Mouse (Mus musculus) heart, embryonic 10.5 days (tissue): ENCODE measurements at regions not wholly inside any gene's neighbourhood (a gene's known extent, or its start where the extent isn't known, plus 50 kb on each side); places are given as distances from the start of the nearest gene placed in this dataset.

Experiments used
- DNase-seq: peaks from one replicate; pipeline ENCODE4 v3.0.0-alpha.2; 2017; ENCODE audit warnings: low spot score
- H3K27ac ChIP-seq: fragments of 300-500 bp; sonication (generic); 2 replicates; pipeline ENCODE4 v1.5.1; 2016; ENCODE audit warnings: mild to moderate bottlenecking
- H3K27me3 ChIP-seq: fragments of 300-500 bp; sonication (generic); 2 replicates; pipeline ENCODE4 v1.6.1; 2016; ENCODE audit warnings: mild to moderate bottlenecking; ENCODE audit not compliant: poor library complexity, insufficient read depth, severe bottlenecking
- H3K36me3 ChIP-seq: fragments of 300-500 bp; sonication (generic); 2 replicates; pipeline ENCODE4 v1.6.1; 2016; ENCODE audit warnings: mild to moderate bottlenecking, moderate library complexity
- H3K4me1 ChIP-seq: fragments of 300-500 bp; sonication (generic); 2 replicates; pipeline ENCODE4 v1.6.1; 2016; ENCODE audit warnings: mild to moderate bottlenecking
- H3K4me3 ChIP-seq: fragments of 300-500 bp; sonication (generic); 2 replicates; pipeline ENCODE4 v1.5.1; 2016; ENCODE audit warnings: mild to moderate bottlenecking, moderate library complexity
- H3K9me3 ChIP-seq: fragments of 300-500 bp; sonication (generic); 2 replicates; pipeline ENCODE4 v1.6.1; 2016; ENCODE audit warnings: mild to moderate bottlenecking, moderate library complexity
- WGBS: fragments of 180-500 bp; shearing (Covaris S2); methylation state at CpG from one replicate; pipeline ENCODE4 v1.1.7; 2016; 5-methylcytosine and 5-hydroxymethylcytosine counted together

DNA sequence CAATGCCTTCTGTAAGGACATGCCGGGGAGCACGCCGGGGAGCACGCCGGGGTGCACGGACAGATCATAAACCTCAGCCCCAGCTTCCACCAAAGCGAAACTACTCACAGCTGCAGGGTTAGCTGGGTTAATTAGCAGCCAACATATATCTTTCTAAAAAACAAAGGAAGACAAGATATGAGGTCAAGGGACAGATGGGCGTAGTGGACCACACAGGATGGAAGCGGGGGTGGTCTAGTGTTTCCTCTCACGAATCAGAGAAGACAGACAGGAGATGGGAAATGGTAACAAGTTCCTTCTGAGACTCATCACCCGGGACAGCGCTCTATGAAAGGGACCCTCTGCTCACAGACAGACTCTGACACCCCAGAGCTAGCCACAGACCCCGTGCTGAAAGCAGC lies 60.0 kb upstream of the Ajap1 start:
- peaks cover 10% of the 10 kb centered on the region; the same call in 1 of the 2 replicates for H3K27me3 ChIP-seq
- 76% methylated on average over 13 of the region's 13 CpGs for WGBS
- H3K36me3 ChIP-seq: no peaks in the 10 kb centered on the region
- H3K4me1 ChIP-seq: no peaks in the 10 kb centered on the region
- H3K27ac ChIP-seq: no peak overlapping the region
- no peak overlapping the region for H3K4me3 ChIP-seq
- DNase-seq: no peak
- no peaks in the 10 kb centered on the region for H3K9me3 ChIP-seq

GRCm38 (mm10) chr4:153543900-153544648 lies 61.5 kb upstream of the Ajap1 start:
- no peaks in the 10 kb centered on the region for H3K36me3 ChIP-seq
- H3K27me3 ChIP-seq: peaks cover 10% of the 10 kb centered on the region; the same call in 1 of the 2 replicates
- WGBS: 63% methylated on average over 24 of the region's 24 CpGs
- no peaks in the 10 kb centered on the region for H3K4me1 ChIP-seq
- no peak for DNase-seq
- no peaks in the 10 kb centered on the region for H3K9me3 ChIP-seq
- no peak overlapping the region for H3K4me3 ChIP-seq
- no peak overlapping the region for H3K27ac ChIP-seq

GRCm38 (mm10) chr4:153546709-153547108 lies 64.1 kb upstream of the Ajap1 start:
- Histone ChIP-seq H3K9me3 (no peaks in the 10 kb centered on the region), H3K36me3 (no peaks in the 10 kb centered on the region), H3K4me3 (no peak overlapping the region), H3K4me1 (no peaks in the 10 kb centered on the region), H3K27me3 (peaks cover 10% of the 10 kb centered on the region; the same call in 1 of the 2 replicates), H3K27ac (no peak overlapping the region)
- no peak for DNase-seq
- WGBS: 88% methylated on average over 7 of the region's 7 CpGs

GRCm38 (mm10) chr4:153547111-153547510 lies 64.5 kb upstream of the Ajap1 start:
- Histone ChIP-seq H3K27me3 (peaks cover 10% of the 10 kb centered on the region; the same call in 1 of the 2 replicates), H3K36me3 (no peaks in the 10 kb centered on the region), H3K27ac (no peak overlapping the region), H3K9me3 (no peaks in the 10 kb centered on the region), H3K4me3 (no peak overlapping the region), H3K4me1 (no peaks in the 10 kb centered on the region)
- 85% methylated on average over 5 of the region's 5 CpGs for WGBS
- DNase-seq: no peak

- no peaks in the 10 kb centered on the region for H3K9me3 ChIP-seq
- peaks cover 10% of the 10 kb centered on the region; the same call in 1 of the 2 replicates for H3K27me3 ChIP-seq
- no peaks in the 10 kb centered on the region for H3K4me1 ChIP-seq
- no peak overlapping the region for H3K4me3 ChIP-seq
- 86% methylated on average over 13 of the region's 13 CpGs for WGBS
- no peak for DNase-seq
- no peaks in the 10 kb centered on the region for H3K36me3 ChIP-seq
- no peak overlapping the region for H3K27ac ChIP-seq
Measured at GRCm38 (mm10) chr4:153547871-153548270, 65.3 kb upstream of the Ajap1 start.

GRCm38 (mm10) chr4:153551291-153551690 lies 68.7 kb upstream of the Ajap1 start:
- 88% methylated on average over 7 of the region's 7 CpGs for WGBS

GRCm38 (mm10) chr4:153552483-153552882 lies 69.9 kb upstream of the Ajap1 start:
- Histone ChIP-seq H3K27me3 (peaks cover 17% of the 10 kb centered on the region; the same call in 1 of the 2 replicates), H3K9me3 (no peaks in the 10 kb centered on the region), H3K4me1 (no peaks in the 10 kb centered on the region), H3K36me3 (no peaks in the 10 kb centered on the region), H3K4me3 (no peak overlapping the region), H3K27ac (no peak overlapping the region)
- DNase-seq: no peak
- WGBS: 52% methylated on average over 4 of the region's 4 CpGs

More at GRCm38 (mm10) chr4:153551291-153551690, 68.7 kb upstream of the Ajap1 start:
- Histone ChIP-seq H3K36me3 (no peaks in the 10 kb centered on the region), H3K9me3 (no peaks in the 10 kb centered on the region), H3K4me3 (no peak overlapping the region), H3K27ac (no peak overlapping the region), H3K27me3 (peaks cover 12% of the 10 kb centered on the region; the same call in 1 of the 2 replicates), H3K4me1 (no peaks in the 10 kb centered on the region)
- no peak for DNase-seq

DNA sequence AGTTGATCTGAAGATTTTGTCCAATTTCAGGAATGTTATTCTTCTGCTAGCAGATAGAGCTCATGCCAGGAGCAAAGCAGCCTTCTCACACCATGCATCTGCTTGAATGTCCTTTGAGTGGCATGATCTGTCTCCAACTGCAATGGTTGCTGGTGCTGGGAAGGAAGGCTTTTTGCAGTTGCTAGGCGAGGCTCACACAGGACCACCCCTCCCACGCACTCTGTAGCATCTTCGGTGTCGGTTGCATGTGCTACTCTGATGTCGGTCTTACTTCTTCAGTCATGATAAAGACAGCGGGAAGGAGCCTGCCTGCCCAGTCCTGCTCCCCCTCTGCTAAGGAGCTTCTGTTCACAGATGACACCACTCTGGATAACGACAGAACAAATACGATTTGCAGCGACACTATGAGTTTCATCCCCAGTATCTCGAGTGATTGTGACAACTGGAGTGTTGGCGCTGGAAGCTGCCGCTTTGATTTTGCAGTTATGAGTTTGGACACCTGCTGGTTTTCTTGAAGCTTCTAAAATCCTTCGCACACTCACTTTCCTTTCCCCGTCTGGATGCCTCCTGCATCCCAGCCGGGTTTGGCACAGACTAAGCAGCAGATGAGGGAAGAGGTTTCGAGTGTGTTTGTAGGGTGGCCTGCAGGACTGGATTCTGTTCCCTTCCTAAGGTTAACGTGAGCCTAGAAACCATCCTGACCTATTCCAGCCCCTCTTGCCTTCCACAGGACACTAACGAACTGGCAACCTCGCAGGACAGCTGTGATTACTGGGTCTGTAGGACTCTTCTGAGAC lies 75.4 kb upstream of the Ajap1 start:
- DNase-seq: no peak
- Histone ChIP-seq H3K9me3 (no peaks in the 10 kb centered on the region), H3K36me3 (no peaks in the 10 kb centered on the region), H3K27me3 (peaks cover 21% of the 10 kb centered on the region; the same call in 1 of the 2 replicates), H3K4me3 (no peak overlapping the region), H3K4me1 (peaks cover 17% of the 10 kb centered on the region; the same call in 1 of the 2 replicates), H3K27ac (no peak overlapping the region)
- WGBS: 72% methylated on average over 19 of the region's 19 CpGs

DNA sequence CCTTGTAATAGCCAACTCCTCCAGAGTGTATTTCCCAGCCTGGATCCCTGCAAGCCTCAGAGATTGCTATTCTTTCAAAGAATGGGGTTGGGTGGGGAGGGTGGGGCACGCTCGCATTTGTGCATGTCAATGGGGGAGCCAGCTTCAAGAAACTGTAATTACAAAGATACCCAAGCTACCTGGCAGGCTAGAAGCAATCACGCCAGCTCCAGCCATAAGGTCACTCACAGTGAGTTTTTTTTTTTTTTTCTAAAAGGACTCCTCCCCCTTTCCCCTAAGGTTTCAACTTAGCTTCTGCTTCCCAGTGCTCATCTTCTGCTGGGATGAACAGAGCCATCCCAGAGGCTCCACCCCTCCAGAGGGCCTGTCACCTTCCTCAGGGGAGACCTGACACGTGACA lies 77.0 kb upstream of the Ajap1 start:
- no peaks in the 10 kb centered on the region for H3K9me3 ChIP-seq
- H3K4me1 ChIP-seq: peaks cover 17% of the 10 kb centered on the region; the same call in 1 of the 2 replicates
- no peak for DNase-seq
- no peaks in the 10 kb centered on the region for H3K36me3 ChIP-seq
- WGBS: 67% methylated on average over 4 of the region's 4 CpGs
- H3K4me3 ChIP-seq: no peak overlapping the region
- peaks cover 15% of the 10 kb centered on the region; the same call in 1 of the 2 replicates for H3K27me3 ChIP-seq
- H3K27ac ChIP-seq: no peak overlapping the region

DNA sequence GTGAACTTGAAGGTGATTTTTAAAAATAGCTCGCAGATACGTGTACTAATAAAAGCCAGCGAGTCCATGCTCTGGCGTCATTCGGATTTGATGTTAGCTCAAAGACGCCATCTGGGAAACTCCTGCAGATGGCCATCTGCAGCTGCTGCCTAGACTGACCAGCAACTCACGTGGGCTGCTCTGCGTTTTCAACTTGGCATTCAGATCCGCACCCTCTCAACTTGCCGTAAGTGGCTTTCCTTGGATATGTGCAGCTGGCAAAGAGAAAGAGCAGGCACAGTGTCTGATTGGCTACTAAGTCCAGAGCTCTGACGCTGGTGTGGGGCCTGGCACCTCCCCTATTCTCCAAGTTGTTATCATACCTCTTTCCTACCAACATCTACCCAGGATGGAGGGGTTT lies 77.6 kb upstream of the Ajap1 start:
- WGBS: 60% methylated on average over 11 of the region's 11 CpGs

GRCm38 (mm10) chr4:153560956-153561355 lies 78.3 kb upstream of the Ajap1 start:
- no peak overlapping the region for H3K27ac ChIP-seq
- WGBS: 41% methylated on average over 6 of the region's 6 CpGs
- peaks cover 17% of the 10 kb centered on the region; the same call in 1 of the 2 replicates for H3K4me1 ChIP-seq
- no peak overlapping the region for H3K4me3 ChIP-seq
- no peaks in the 10 kb centered on the region for H3K36me3 ChIP-seq
- H3K9me3 ChIP-seq: no peaks in the 10 kb centered on the region
- H3K27me3 ChIP-seq: peaks cover 13% of the 10 kb centered on the region; the same call in 1 of the 2 replicates
- no peak for DNase-seq

More for the DNA sequence above, 77.6 kb upstream of the Ajap1 start:
- no peaks in the 10 kb centered on the region for H3K9me3 ChIP-seq
- DNase-seq: no peak
- no peak overlapping the region for H3K4me3 ChIP-seq
- no peak overlapping the region for H3K27ac ChIP-seq
- peaks cover 17% of the 10 kb centered on the region; the same call in 1 of the 2 replicates for H3K4me1 ChIP-seq
- no peaks in the 10 kb centered on the region for H3K36me3 ChIP-seq
- H3K27me3 ChIP-seq: 0 out of 2 replicates have a peak, but pooled peaks cover 13% of the 10 kb centered on the region

- Histone ChIP-seq H3K4me1 (peaks cover 17% of the 10 kb centered on the region; the same call in 1 of the 2 replicates), H3K27ac (no peak overlapping the region), H3K4me3 (no peak overlapping the region), H3K27me3 (peaks cover 9% of the 10 kb centered on the region; the same call in 1 of the 2 replicates), H3K36me3 (no peaks in the 10 kb centered on the region), H3K9me3 (no peaks in the 10 kb centered on the region)
- WGBS: 86% methylated on average over 3 of the region's 3 CpGs
- DNase-seq: no peak
Measured at GRCm38 (mm10) chr4:153561991-153562390, 79.4 kb upstream of the Ajap1 start.
